Mouse (Mus musculus) ovary, adult 18-20 months (tissue): ENCODE results near the gene Tnni2.

Experiments
- DNase-seq: peaks from one replicate; pipeline ENCODE4 v3.0.0; 2022; ENCODE audit warnings: low spot score, mixed read lengths

Tnni2 gene

GRCm38 (mm10) chr7:142430160-142430678 lies 11.4 kb upstream of the Tnni2 start:
- DNase-seq = no peak

- DNase-seq = no peak
Measured at GRCm38 (mm10) chr7:142431106-142431505, 10.5 kb upstream of the Tnni2 start.

GRCm38 (mm10) chr7:142433623-142434022 lies 8.0 kb upstream of the Tnni2 start:
- no peak for DNase-seq

GRCm38 (mm10) chr7:142434137-142434865 lies 7.3 kb upstream of the Tnni2 start, which contains the start of gene Syt8:
TSS of gene Syt8 (plus strand) at chr7:142434850.
- DNase-seq = no peak

- no peak for DNase-seq
Measured at GRCm38 (mm10) chr7:142435524-142435923, 6.1 kb upstream of the Tnni2 start.

GRCm38 (mm10) chr7:142437324-142437723 lies 4.3 kb upstream of the Tnni2 start:
- DNase-seq = peak; percentile 24

GRCm38 (mm10) chr7:142439966-142440365 lies 1.6 kb upstream of the Tnni2 start:
- no peak for DNase-seq

GRCm38 (mm10) chr7:142440657-142441114 lies 922 bp upstream of the Tnni2 start:
- no peak for DNase-seq

- no peak for DNase-seq
Measured at GRCm38 (mm10) chr7:142442081-142442907, 686 bp downstream of the Tnni2 start.

GRCm38 (mm10) chr7:142442908-142443420 lies 1.4 kb downstream of the Tnni2 start:
- no peak for DNase-seq

GRCm38 (mm10) chr7:142443474-142443873 lies 1.9 kb downstream of the Tnni2 start:
- DNase-seq = no peak

GRCm38 (mm10) chr7:142444171-142444570 lies 2.6 kb downstream of the Tnni2 start:
- DNase-seq = no peak

GRCm38 (mm10) chr7:142445324-142445723 lies 3.7 kb downstream of the Tnni2 start:
- DNase-seq = no peak

- DNase-seq = no peak
Measured at GRCm38 (mm10) chr7:142446264-142446663, 4.7 kb downstream of the Tnni2 start.

GRCm38 (mm10) chr7:142449038-142449617 lies 7.5 kb downstream of the Tnni2 start:
- no peak for DNase-seq

GRCm38 (mm10) chr7:142454706-142455105 lies 13.1 kb downstream of the Tnni2 start:
- DNase-seq = no peak

GRCm38 (mm10) chr7:142455251-142455650 lies 13.6 kb downstream of the Tnni2 start:
- DNase-seq = no peak

- no peak for DNase-seq
Measured at GRCm38 (mm10) chr7:142456806-142457205, 15.2 kb downstream of the Tnni2 start.

- peak; percentile 1 for DNase-seq
Measured at GRCm38 (mm10) chr7:142457227-142457811, 15.7 kb downstream of the Tnni2 start.

- DNase-seq = no peak
Measured at GRCm38 (mm10) chr7:142458026-142458425, 16.4 kb downstream of the Tnni2 start.

GRCm38 (mm10) chr7:142458676-142459298 lies 17.2 kb downstream of the Tnni2 start:
- DNase-seq = no peak
